Mouse (Mus musculus) MEL (cell line): ENCODE measurements at regions not wholly inside any gene's neighbourhood (a gene's known extent, or its start where the extent isn't known, plus 50 kb on each side); places are given as distances from the start of the nearest gene placed in this dataset.

ENCODE experiments used
- DNase-seq: peaks from one replicate; pipeline ENCODE4 v3.0.0; 2011; ENCODE audit warnings: low read depth, low spot score
- H3K27ac ChIP-seq: 2 replicates; pipeline ENCODE4 v1.5.1; 2012; ENCODE audit warnings: low read depth, mild to moderate bottlenecking, control low read depth, low read length, moderate library complexity; ENCODE audit not compliant: control insufficient read depth
- H3K27me3 ChIP-seq, 2 experiments: fragments of 150-350 bp in 1 of 2; sonication (generic) in 1 of 2; 2 replicates each; pipeline ENCODE4 v1.6.1; 2012; ENCODE audit warnings: low read length in 2 of 2, mild to moderate bottlenecking in 2 of 2, improper control_type of control experiment in 1 of 2, moderate library complexity in 1 of 2; ENCODE audit not compliant: insufficient read depth in 2 of 2, control insufficient read depth in 1 of 2
- H3K36me3 ChIP-seq, 2 experiments: 2 replicates each; pipeline ENCODE4 v1.6.1; 2012 to 2014; ENCODE audit warnings: low read length in 2 of 2, improper control_type of control experiment in 1 of 2, inconsistent platforms in 1 of 2, mild to moderate bottlenecking in 1 of 2; ENCODE audit not compliant: insufficient read depth in 2 of 2, control insufficient read depth in 1 of 2
- H3K4me1 ChIP-seq, 2 experiments: fragments of 150-350 bp in 1 of 2; sonication (generic) in 1 of 2; 2 replicates each; pipeline ENCODE4 v1.6.1; 2012; ENCODE audit warnings: low read length in 2 of 2, improper control_type of control experiment in 1 of 2, mild to moderate bottlenecking in 1 of 2; ENCODE audit not compliant: insufficient read depth in 2 of 2, control insufficient read depth in 1 of 2
- H3K4me3 ChIP-seq, 2 experiments: fragments of 150-350 bp in 1 of 2; sonication (generic) in 1 of 2; 2 replicates each; pipeline ENCODE4 v1.5.1; 2012; ENCODE audit warnings: low read depth in 2 of 2, low read length in 2 of 2, mild to moderate bottlenecking in 2 of 2, moderate library complexity in 2 of 2, control low read depth in 1 of 2, improper control_type of control experiment in 1 of 2; ENCODE audit not compliant: control insufficient read depth in 1 of 2, insufficient read depth in 1 of 2
- H3K79me2 ChIP-seq: 2 replicates; pipeline ENCODE4 v1.6.1; 2012; ENCODE audit warnings: mild to moderate bottlenecking, low read length, moderate library complexity; ENCODE audit not compliant: control insufficient read depth, poor library complexity, insufficient read depth
- H3K9ac ChIP-seq: 2 replicates; pipeline ENCODE4 v1.6.1; 2012; ENCODE audit warnings: low read depth, mild to moderate bottlenecking, control low read depth, low read length, moderate library complexity; ENCODE audit not compliant: control insufficient read depth, poor library complexity, severe bottlenecking
- H3K9me3 ChIP-seq: fragments of 150-350 bp; sonication (generic); replicated peaks from 2 replicates; pipeline ENCODE4 v1.6.1; 2012; ENCODE audit warnings: mild to moderate bottlenecking, low read length, improper control_type of control experiment, moderate library complexity; ENCODE audit not compliant: insufficient read depth
- ELF1 ChIP-seq: IDR thresholded peaks from 2 replicates; pipeline ENCODE4 v1.6.1; 2014; ENCODE audit warnings: low read depth, mild to moderate bottlenecking, inconsistent platforms, low read length, improper control_type of control experiment, moderate library complexity
- GABPA ChIP-seq: IDR thresholded peaks from 2 replicates; pipeline ENCODE4 v1.6.1; 2012; ENCODE audit warnings: low read depth, mild to moderate bottlenecking, inconsistent platforms, low read length, improper control_type of control experiment, moderate library complexity
- GATA1 ChIP-seq: IDR thresholded peaks from 2 replicates; pipeline ENCODE4 v1.6.1; 2011; ENCODE audit warnings: low read depth, low read length, improper control_type of control experiment
- HCFC1 ChIP-seq: IDR thresholded peaks from 2 replicates; pipeline ENCODE4 v1.6.1; 2012; ENCODE audit warnings: low read depth, mild to moderate bottlenecking, inconsistent platforms, low read length, improper control_type of control experiment, moderate library complexity
- JUND ChIP-seq: IDR thresholded peaks from 2 replicates; pipeline ENCODE4 v1.6.1; 2011; ENCODE audit warnings: low read depth, mild to moderate bottlenecking, improper control_type of control experiment, low read length
- MAX ChIP-seq: IDR thresholded peaks from 2 replicates; pipeline ENCODE4 v1.6.1; 2011; ENCODE audit warnings: low read length, improper control_type of control experiment
- MAZ ChIP-seq: IDR thresholded peaks from 2 replicates; pipeline ENCODE4 v1.6.1; 2012; ENCODE audit warnings: low read depth, mild to moderate bottlenecking, inconsistent platforms, low read length, improper control_type of control experiment
- MEF2A ChIP-seq: IDR thresholded peaks from 2 replicates; pipeline ENCODE4 v1.6.1; 2014; ENCODE audit warnings: low read depth, mild to moderate bottlenecking, inconsistent platforms, low read length, improper control_type of control experiment; ENCODE audit not compliant: poor library complexity, insufficient replicate concordance, severe bottlenecking; ENCODE audit errors: extremely low read depth
- MXI1 ChIP-seq: IDR thresholded peaks from 2 replicates; pipeline ENCODE4 v1.6.1; 2011; ENCODE audit warnings: mild to moderate bottlenecking, low read depth, low read length, improper control_type of control experiment
- MYB ChIP-seq: IDR thresholded peaks from 2 replicates; pipeline ENCODE4 v1.6.1; 2011; ENCODE audit warnings: mild to moderate bottlenecking, low read depth, low read length, improper control_type of control experiment
- NELFE ChIP-seq: IDR thresholded peaks from 2 replicates; pipeline ENCODE4 v1.6.1; 2011; ENCODE audit warnings: low read depth, low read length, improper control_type of control experiment
- NRF1 ChIP-seq: IDR thresholded peaks from 2 replicates; pipeline ENCODE4 v1.6.1; 2014; ENCODE audit warnings: low read depth, mild to moderate bottlenecking, inconsistent platforms, low read length, improper control_type of control experiment, moderate library complexity; ENCODE audit not compliant: poor library complexity, insufficient read depth, severe bottlenecking
- POLR2AphosphoS2 ChIP-seq: IDR thresholded peaks from 2 replicates; pipeline ENCODE4 v1.6.1; 2011; ENCODE audit warnings: low read length, improper control_type of control experiment
- UBTF ChIP-seq: IDR thresholded peaks from 2 replicates; pipeline ENCODE4 v1.6.1; 2012; ENCODE audit warnings: low read depth, mild to moderate bottlenecking, inconsistent platforms, low read length, improper control_type of control experiment, moderate library complexity, borderline replicate concordance; ENCODE audit not compliant: insufficient read depth
- USF2 ChIP-seq, 2 experiments: IDR thresholded peaks; 2 replicates each; pipeline ENCODE4 v1.6.1; 2011 to 2012; ENCODE audit warnings: improper control_type of control experiment in 2 of 2, low read length in 2 of 2, borderline replicate concordance in 1 of 2, inconsistent platforms in 1 of 2, low read depth in 1 of 2, mild to moderate bottlenecking in 1 of 2; ENCODE audit not compliant: insufficient read depth in 1 of 2
- ZC3H11A ChIP-seq: IDR thresholded peaks from 2 replicates; pipeline ENCODE4 v1.6.1; 2012; ENCODE audit warnings: low read depth, mild to moderate bottlenecking, inconsistent platforms, low read length, improper control_type of control experiment
- ZKSCAN1 ChIP-seq: IDR thresholded peaks from 2 replicates; pipeline ENCODE4 v1.6.1; 2012; ENCODE audit warnings: low read depth, mild to moderate bottlenecking, inconsistent platforms, low read length, improper control_type of control experiment, moderate library complexity
- ZNF384 ChIP-seq: IDR thresholded peaks from 2 replicates; pipeline ENCODE4 v1.6.1; 2012; ENCODE audit warnings: low read depth, mild to moderate bottlenecking, inconsistent platforms, low read length, improper control_type of control experiment

- H3K27me3 ChIP-seq = no peaks in the 10 kb centered on the region
- H3K79me2 ChIP-seq = no peaks in the 10 kb centered on the region
- no peak for DNase-seq
- no peak overlapping the region for H3K27ac ChIP-seq
- TF ChIP-seq ELF1 = no peak
- no peak for TF ChIP-seq MAX
- TF ChIP-seq NELFE = no peak
- TF ChIP-seq MEF2A = no peak
- TF ChIP-seq USF2 (IDR thresholded peaks at IDR 0.05; ENCODE audit: borderline replicate concordance in 1 of 2, insufficient read depth in 1 of 2, low read depth in 1 of 2, low read length in 2 of 2) = no peak
- TF ChIP-seq UBTF = no peak
- no peak for TF ChIP-seq NRF1
- H3K4me3 ChIP-seq = no peak overlapping the region
- H3K36me3 ChIP-seq = no peaks in the 10 kb centered on the region
- H3K4me1 ChIP-seq = no peaks in the 10 kb centered on the region
- H3K9me3 ChIP-seq = no peaks in the 10 kb centered on the region
- no peak overlapping the region for H3K9ac ChIP-seq
These were observed 106.9 kb downstream of the Sox2 start for GRCm38 (mm10) chr3:34757130-34757529.

DNA sequence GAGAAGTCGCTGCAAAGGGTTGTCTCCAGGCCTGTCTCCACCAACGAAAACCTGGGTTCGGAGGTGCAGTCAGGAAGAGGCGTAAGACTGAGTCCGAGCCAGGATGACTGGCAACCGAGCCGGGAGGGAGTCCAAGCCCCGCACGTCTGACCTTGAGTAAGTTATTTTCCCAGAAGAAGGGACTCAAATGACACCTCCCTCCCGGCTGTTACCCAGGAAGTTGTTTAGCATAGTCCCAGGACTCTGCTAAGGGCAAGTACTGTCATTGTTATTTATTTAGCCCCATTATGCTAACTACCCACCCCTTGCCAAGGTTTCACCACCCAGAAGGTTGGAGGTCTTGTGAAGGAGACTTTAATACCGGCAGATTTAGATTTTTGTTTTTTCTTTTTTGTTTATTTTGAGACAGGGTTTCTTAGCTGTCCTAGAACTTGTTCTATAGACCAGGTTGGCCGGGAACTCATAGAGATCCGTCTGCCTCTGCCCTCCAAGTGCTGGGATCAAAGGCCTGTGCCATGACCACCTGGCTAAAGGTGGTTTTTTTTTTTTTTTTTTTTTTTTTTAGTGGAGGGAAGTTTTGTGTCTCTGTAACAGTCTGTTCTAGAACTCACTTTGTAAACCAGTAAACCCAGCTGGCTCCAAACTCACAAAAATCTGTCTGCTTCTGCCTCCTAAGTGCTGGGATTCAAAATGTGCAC, 107.8 kb downstream of the Sox2 start:
- DNase-seq = no peak
- Histone ChIP-seq H3K36me3 (no peaks in the 10 kb centered on the region), H3K27me3 (no peaks in the 10 kb centered on the region), H3K9ac (no peak overlapping the region), H3K9me3 (no peaks in the 10 kb centered on the region), H3K79me2 (no peaks in the 10 kb centered on the region), H3K4me3 (no peak overlapping the region), H3K27ac (no peak overlapping the region), H3K4me1 (no peaks in the 10 kb centered on the region)
- TF ChIP-seq HCFC1 (no peak), MYB (no peak), NELFE (no peak), GATA1 (no peak), GABPA (no peak), ZKSCAN1 (no peak), ZC3H11A (no peak), ZNF384 (no peak), JUND (no peak), POLR2AphosphoS2 (no peak), MAZ (no peak), MXI1 (no peak)
